Mouse (Mus musculus) c-Kit-positive CD71-positive TER-119-positive erythroid progenitor cells, embryonic 14.5 days (primary cell): Measurements from ENCODE around the gene AI854703.

Source experiments
- DNase-seq: peaks from one replicate; pipeline ENCODE4 v3.0.0-alpha.2; 2013; ENCODE audit warnings: low spot score

The AI854703 gene

GRCm38 (mm10) chr6:48626464-48626863, at the start of gene AI854703:
Gene AI854703 (plus strand): TSS chr6:48626764.
- DNase-seq: no peak

DNA sequence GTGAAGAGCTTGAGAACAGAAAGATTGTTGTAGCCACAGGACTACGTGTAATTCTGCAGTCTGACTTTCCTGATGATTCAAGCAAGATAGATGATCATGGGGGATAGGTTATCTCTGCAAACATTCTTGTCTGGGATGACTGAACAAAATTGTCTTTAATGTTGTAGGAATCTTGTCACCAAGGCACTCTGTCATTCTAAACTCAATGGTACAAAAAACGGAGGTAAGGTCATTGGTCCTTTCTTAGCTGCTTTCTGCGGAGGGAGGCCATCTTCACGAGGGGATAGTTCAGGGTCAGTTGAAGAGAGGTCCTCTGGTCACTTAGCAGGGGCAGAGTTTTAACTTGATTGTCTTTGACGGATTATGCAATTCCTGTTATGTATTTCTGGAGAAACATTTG, 47.8 kb upstream of the AI854703 start:
- DNase-seq: no peak

DNA sequence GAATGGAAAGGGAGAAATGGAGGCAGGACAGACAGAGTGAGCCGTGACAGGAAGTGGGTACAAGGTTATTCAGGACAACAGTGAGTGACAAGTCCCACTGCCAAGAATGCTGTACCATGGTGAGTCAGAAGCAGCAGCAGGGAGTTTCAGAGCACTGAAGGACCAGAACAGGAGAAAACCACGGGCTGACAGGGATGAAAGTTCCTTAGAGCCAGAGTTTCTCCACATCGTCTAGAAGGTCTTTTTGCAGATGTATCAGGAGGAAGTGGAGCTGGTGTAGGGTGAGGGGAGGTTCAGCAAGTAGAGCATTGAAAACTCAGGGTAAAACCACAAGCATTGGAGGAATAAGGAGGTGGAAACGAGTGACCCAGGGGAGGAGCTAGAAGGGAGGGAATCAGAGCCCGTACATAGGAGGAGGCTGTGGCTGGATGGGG, 47.3 kb upstream of the AI854703 start:
- no peak for DNase-seq

GRCm38 (mm10) chr6:48581257-48581656, 45.3 kb upstream of the AI854703 start:
- DNase-seq: no peak

GRCm38 (mm10) chr6:48582037-48582436, 44.5 kb upstream of the AI854703 start:
- DNase-seq: peak; percentile 28

GRCm38 (mm10) chr6:48589194-48589750, 37.3 kb upstream of the AI854703 start, which contains the start of gene Gm45021:
Gene Gm45021 (plus strand): TSS chr6:48589610.
- DNase-seq: no peak

GRCm38 (mm10) chr6:48591221-48591845, 35.2 kb upstream of the AI854703 start:
- DNase-seq: no peak

DNA sequence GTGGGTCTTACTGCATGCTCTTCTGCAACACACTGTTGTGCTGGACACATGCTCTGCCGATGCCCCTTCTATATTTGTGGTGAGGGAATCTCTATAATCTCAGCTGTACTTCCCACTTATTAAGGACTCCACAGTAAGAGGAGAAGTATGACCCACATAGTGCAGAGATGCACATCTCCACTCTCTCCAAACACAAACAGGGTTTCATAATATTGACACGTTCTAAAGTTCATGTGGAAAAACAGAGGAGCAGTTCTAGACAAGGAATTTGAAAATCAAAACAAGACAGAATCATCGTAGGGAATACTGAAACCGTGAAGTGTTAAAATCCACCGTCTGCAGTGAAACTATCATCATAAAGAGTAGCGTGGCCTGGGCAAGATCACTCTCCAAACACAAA, 34.7 kb upstream of the AI854703 start:
- no peak for DNase-seq

- DNase-seq: peak; percentile 30
These were observed 33.2 kb upstream of the AI854703 start, which contains the start of the genes Repin1 and Gm44965 for GRCm38 (mm10) chr6:48593158-48594042. Gene Repin1 (plus strand): TSS chr6:48593883. Gene Gm44965 (plus strand): TSS chr6:48593941.

DNA sequence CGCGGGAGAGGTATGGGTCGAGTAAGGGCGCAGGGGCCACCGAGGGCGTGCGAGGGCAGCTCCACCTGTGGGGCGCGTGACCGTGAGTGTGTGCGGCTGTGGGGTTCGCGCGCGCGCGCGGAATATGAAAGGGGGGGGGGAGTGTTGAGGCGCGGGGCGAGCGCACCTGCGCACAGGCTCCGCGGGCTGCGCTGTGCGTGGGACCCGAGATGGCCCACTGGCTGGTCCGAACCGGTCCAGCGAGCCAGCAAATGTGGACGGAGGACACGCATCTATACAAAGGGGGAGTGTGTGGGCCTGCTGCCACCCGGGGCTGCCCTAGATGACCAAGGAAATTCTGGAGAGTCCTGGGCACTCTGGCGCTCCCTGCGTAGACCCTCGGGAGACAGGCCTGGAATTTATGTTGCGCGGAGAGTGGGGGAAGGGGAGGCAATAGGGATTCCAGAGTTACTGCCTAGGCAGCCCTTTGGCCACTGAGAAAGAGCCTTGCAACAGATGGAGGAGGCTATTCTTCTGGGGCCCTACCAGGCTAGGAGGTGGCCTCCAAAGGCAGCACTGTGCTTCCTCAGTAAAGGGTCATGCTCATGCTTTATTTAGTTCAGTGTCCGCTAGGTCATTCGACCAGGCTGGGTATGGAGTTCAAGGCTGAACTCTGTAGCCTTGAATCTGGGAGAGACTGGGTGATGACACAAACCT, 32.4 kb upstream of the AI854703 start:
- DNase-seq: no peak

DNA sequence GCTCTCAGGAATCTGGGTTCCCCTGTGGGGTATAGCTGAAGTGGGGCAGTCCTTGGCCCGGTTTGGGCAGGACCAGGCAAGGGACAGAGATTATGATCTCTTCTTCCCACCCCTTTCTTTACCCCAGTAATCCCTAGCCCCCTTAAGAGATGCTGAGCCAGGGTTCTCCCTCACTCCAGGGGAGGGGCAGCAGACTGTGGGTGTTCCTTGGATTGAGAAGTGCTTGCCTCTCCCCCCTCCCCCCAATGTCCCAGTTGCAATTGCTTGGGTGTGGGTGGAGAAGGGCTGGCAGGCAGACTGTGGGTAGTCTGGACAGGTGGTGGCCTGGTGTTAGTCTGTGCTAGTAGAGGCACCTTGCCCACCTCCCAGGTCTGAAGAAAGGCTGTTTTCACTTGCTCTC, 31.3 kb upstream of the AI854703 start:
- DNase-seq: no peak

- no peak for DNase-seq
These were observed 29.9 kb upstream of the AI854703 start for GRCm38 (mm10) chr6:48596545-48597232.

GRCm38 (mm10) chr6:48597233-48597625, 29.3 kb upstream of the AI854703 start:
- no peak for DNase-seq

DNA sequence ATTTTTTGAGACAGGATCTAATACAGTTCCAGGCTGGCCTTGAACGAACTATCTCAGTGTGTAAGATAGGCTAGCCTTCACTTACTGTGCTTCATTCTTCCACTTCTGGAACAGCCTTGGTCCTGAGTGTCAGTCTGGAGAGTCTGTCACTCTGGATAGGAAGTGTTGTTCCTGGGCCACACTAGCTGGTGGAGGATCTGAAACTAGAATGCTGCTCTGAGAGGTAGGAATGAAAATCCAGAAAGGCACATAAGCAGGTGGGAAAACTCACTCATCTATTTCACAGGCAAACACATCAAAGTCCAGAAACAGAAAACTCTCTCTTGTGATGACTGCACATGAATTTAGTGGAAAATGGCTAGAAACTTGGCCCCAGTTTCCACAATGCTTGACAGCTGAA, 26.0 kb upstream of the AI854703 start:
- no peak for DNase-seq

DNA sequence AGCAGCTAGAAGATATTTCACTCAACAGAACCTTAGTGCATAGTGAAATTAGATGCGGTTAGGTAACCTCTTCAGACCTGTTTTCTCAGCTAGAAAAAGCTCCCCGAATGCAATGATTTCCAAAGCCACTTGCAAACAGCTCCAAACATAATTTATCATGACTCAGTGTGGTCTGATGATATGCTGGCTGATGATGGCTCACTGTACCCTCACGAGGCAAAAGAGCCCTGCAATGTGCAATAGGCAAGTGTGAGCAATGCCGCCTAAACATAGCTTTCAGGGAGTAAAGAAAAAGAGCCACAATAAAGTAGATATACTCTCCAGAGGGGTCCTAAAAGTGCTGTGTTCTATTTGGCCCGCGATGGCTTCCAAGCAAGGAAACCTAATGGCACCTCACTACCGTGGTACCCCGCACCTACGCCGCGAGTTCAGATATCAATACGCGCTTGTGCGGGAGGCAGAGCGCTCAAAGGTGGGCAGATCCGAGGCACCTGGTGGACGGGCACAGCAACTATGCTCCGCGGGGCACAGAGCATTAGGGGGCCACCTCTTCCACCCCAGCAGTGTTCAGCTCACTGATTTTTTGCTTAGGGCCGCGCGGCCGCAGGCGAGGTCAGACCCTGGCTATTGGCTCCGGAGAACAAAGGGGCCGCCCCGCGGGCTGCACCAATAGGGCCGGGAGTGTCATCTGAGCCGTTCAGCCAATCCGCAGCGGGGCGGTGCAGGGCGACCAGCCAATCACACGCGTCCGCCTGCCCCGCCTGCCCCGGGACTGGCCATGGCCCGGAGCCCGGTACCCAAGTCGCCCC, 25.1 kb upstream of the AI854703 start, which contains the start of gene Zfp775:
Gene Zfp775, plus strand, starts transcription at position 793 of the 809 bp plus-strand sequence.
- DNase-seq: peak; percentile 84

GRCm38 (mm10) chr6:48602080-48602741, 24.4 kb upstream of the AI854703 start:
- DNase-seq: no peak

DNA sequence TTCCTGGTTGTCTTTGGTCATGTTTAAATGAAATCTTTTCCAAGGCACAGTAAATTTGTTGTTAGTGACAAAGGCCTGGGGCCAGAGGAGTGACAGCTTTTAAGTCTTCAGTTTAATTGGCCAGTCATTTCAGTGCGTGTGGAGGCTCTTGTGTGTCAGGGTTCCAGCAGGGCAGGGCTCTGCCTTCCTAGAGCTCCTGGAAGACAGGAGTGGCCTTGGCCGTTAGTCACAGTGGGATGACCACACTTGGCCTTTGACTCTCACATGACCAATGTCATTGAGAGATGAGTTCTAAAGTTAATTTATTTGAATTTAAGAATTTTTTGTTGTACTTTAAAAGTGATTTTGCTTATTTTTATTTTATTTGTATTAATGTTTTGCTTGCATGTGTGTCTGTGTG, 18.4 kb upstream of the AI854703 start:
- DNase-seq: no peak

DNA sequence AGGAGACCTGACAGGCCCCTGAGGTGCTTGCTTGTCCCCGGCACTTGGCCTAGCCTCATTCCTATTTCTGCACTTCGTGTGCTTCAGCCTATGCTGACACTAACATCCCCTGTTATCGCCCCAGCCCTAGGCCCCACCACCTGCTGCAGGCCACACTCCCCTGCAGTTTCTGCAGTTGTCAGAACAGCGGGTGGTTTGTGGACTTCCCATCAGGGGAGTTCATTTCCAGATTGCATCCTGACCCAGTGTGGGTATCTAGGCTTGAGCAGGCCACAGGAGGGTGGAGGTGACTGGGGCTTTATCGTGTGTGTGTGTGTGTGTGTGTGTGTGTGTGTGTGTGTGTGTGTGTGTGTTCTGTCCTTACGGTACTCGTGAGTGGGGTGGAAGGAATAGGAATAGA, 17.1 kb upstream of the AI854703 start:
- no peak for DNase-seq

GRCm38 (mm10) chr6:48610657-48611056, 15.9 kb upstream of the AI854703 start:
- DNase-seq: no peak

- no peak for DNase-seq
These were observed 13.1 kb upstream of the AI854703 start for GRCm38 (mm10) chr6:48613464-48613863.
